Mouse (Mus musculus) limb, embryonic 13.5 days (tissue): Measurements from ENCODE around the gene Tle3. TPM values are rescaled to one million over a fixed set of nuclear protein-coding genes. Genes with fewer than 3 reads are reported as not detected.

ENCODE experiments used
- ATAC-seq: fragments of 200-750 bp; cut with Nextera tagmentation; 2 replicates; pipeline ENCODE4 v1.8.0; 2017; ENCODE audit warnings: low read depth, moderate number of reproducible peaks, moderate TSS enrichment; ENCODE audit not compliant: low FRiP score
- H3K27ac ChIP-seq: fragments of 300-500 bp; sonication (generic); 2 replicates; pipeline ENCODE4 v1.5.1; 2015; ENCODE audit warnings: inconsistent platforms, mild to moderate bottlenecking, moderate library complexity
- H3K27me3 ChIP-seq: fragments of 300-500 bp; sonication (generic); 2 replicates; pipeline ENCODE4 v1.6.1; 2015; ENCODE audit warnings: mild to moderate bottlenecking, inconsistent platforms
- H3K36me3 ChIP-seq: fragments of 300-500 bp; sonication (generic); 2 replicates; pipeline ENCODE4 v1.6.1; 2015; ENCODE audit warnings: inconsistent platforms, mild to moderate bottlenecking, moderate library complexity
- H3K4me1 ChIP-seq: fragments of 300-500 bp; sonication (generic); 2 replicates; pipeline ENCODE4 v1.6.1; 2015; ENCODE audit warnings: inconsistent platforms
- H3K4me2 ChIP-seq: fragments of 300-500 bp; sonication (generic); replicated peaks from 2 replicates; pipeline ENCODE4 v1.6.1; 2015; ENCODE audit warnings: inconsistent platforms, mild to moderate bottlenecking, moderate library complexity
- H3K4me3 ChIP-seq: fragments of 300-500 bp; sonication (generic); 2 replicates; pipeline ENCODE4 v1.5.1; 2015; ENCODE audit warnings: moderate library complexity, mild to moderate bottlenecking, inconsistent platforms
- H3K9ac ChIP-seq: fragments of 300-500 bp; sonication (generic); 2 replicates; pipeline ENCODE4 v1.6.1; 2015; ENCODE audit warnings: mild to moderate bottlenecking, inconsistent platforms
- H3K9me3 ChIP-seq: fragments of 300-500 bp; sonication (generic); 2 replicates; pipeline ENCODE4 v1.6.1; 2016; ENCODE audit warnings: inconsistent platforms
- WGBS: fragments of 180-500 bp; shearing (Covaris S2); methylation state at CpG from one replicate; pipeline ENCODE4 v1.1.7; 2015; 5-methylcytosine and 5-hydroxymethylcytosine counted together
- polyA plus RNA-seq: library from polyadenylated mRNA; unstranded; fragments of >200 nt; fragmentation: Nextera tagmentation; extraction: Ambion mirVana; gene quantifications from 2 replicates; pipeline ENCODE4 v1.2.1, GENCODE M21; 2015

Tle3 gene
- polyA plus RNA-seq, 1 experiment from 2014 or later, result 50.6 TPM

- Histone ChIP-seq H3K9ac (no peak overlapping the region), H3K4me2 (no peak overlapping the region), H3K9me3 (no peaks in the 10 kb centered on the region), H3K27ac (no peak overlapping the region), H3K4me1 (peaks cover 50% of the 10 kb centered on the region), H3K4me3 (no peak overlapping the region), H3K27me3 (peaks cover 28% of the 10 kb centered on the region; the same call in 1 of the 2 replicates), H3K36me3 (no peaks in the 10 kb centered on the region)
- 90% methylated on average over 2 of the region's 2 CpGs for WGBS
- ATAC-seq, result no peak
Observed at GRCm38 (mm10) chr9:61445151-61445550, 73.0 kb downstream of the Tle3 start.

GRCm38 (mm10) chr9:61445711-61446222 lies 73.6 kb downstream of the Tle3 start:
- H3K4me2 ChIP-seq, result no peak overlapping the region
- no peaks in the 10 kb centered on the region for H3K36me3 ChIP-seq
- H3K9me3 ChIP-seq, result no peaks in the 10 kb centered on the region
- peaks cover 48% of the 10 kb centered on the region for H3K4me1 ChIP-seq
- no peak overlapping the region for H3K9ac ChIP-seq
- 8% methylated on average over 5 of the region's 5 CpGs for WGBS
- no peak overlapping the region for H3K27ac ChIP-seq
- H3K4me3 ChIP-seq, result no peak overlapping the region
- no peak for ATAC-seq
- H3K27me3 ChIP-seq, result peaks cover 28% of the 10 kb centered on the region; the same call in 1 of the 2 replicates

- H3K9me3 ChIP-seq, result no peaks in the 10 kb centered on the region
- H3K27me3 ChIP-seq, result peaks cover 33% of the 10 kb centered on the region; the same call in 1 of the 2 replicates
- H3K27ac ChIP-seq, result no peak overlapping the region
- no peak overlapping the region for H3K4me3 ChIP-seq
- H3K36me3 ChIP-seq, result no peaks in the 10 kb centered on the region
- peaks cover 36% of the 10 kb centered on the region for H3K4me1 ChIP-seq
- H3K4me2 ChIP-seq, result no peak overlapping the region
- 66% methylated on average over 2 of the region's 2 CpGs for WGBS
- no peak overlapping the region for H3K9ac ChIP-seq
- no peak for ATAC-seq
Observed at GRCm38 (mm10) chr9:61446965-61447364, 74.8 kb downstream of the Tle3 start.

GRCm38 (mm10) chr9:61449363-61449904 lies 77.3 kb downstream of the Tle3 start:
- no peaks in the 10 kb centered on the region for H3K9me3 ChIP-seq
- no peak for ATAC-seq
- H3K27me3 ChIP-seq, result peaks cover 33% of the 10 kb centered on the region

GRCm38 (mm10) chr9:61452081-61452480 lies 79.9 kb downstream of the Tle3 start:
- H3K4me3 ChIP-seq, result no peak overlapping the region
- H3K27me3 ChIP-seq, result peaks cover 35% of the 10 kb centered on the region
- peaks cover 19% of the 10 kb centered on the region for H3K4me1 ChIP-seq
- H3K36me3 ChIP-seq, result no peaks in the 10 kb centered on the region
- no peaks in the 10 kb centered on the region for H3K9me3 ChIP-seq
- ATAC-seq, result no peak
- H3K4me2 ChIP-seq, result no peak overlapping the region
- H3K9ac ChIP-seq, result no peak overlapping the region
- no peak overlapping the region for H3K27ac ChIP-seq
- 73% methylated on average over 1 of the region's 1 CpGs for WGBS

More at GRCm38 (mm10) chr9:61449363-61449904, 77.3 kb downstream of the Tle3 start:
- Histone ChIP-seq H3K4me2 (no peak overlapping the region), H3K4me3 (no peak overlapping the region), H3K36me3 (no peaks in the 10 kb centered on the region), H3K4me1 (peaks cover 20% of the 10 kb centered on the region), H3K27ac (no peak overlapping the region), H3K9ac (no peak overlapping the region)
- WGBS, result 48% methylated on average over 5 of the region's 5 CpGs

- peaks cover 19% of the 10 kb centered on the region for H3K4me1 ChIP-seq
Observed at GRCm38 (mm10) chr9:61455861-61456261, 83.7 kb downstream of the Tle3 start.

GRCm38 (mm10) chr9:61456441-61457161 lies 84.4 kb downstream of the Tle3 start:
- H3K27me3 ChIP-seq, result peaks cover 30% of the 10 kb centered on the region
- no peak for ATAC-seq
- H3K9ac ChIP-seq, result no peak overlapping the region
- peaks cover 19% of the 10 kb centered on the region for H3K4me1 ChIP-seq
- H3K4me2 ChIP-seq, result no peak overlapping the region
- H3K36me3 ChIP-seq, result no peaks in the 10 kb centered on the region
- whole genome bisulfite sequencing, result 59% methylated on average over 5 of the region's 5 CpGs
- H3K9me3 ChIP-seq, result no peaks in the 10 kb centered on the region
- H3K27ac ChIP-seq, result no peak overlapping the region
- H3K4me3 ChIP-seq, result no peak overlapping the region

More at GRCm38 (mm10) chr9:61455861-61456261, 83.7 kb downstream of the Tle3 start:
- ATAC-seq, result no peak
- Histone ChIP-seq H3K4me2 (no peak overlapping the region), H3K36me3 (no peaks in the 10 kb centered on the region), H3K9ac (no peak overlapping the region), H3K27ac (no peak overlapping the region), H3K4me3 (no peak overlapping the region), H3K9me3 (no peaks in the 10 kb centered on the region), H3K27me3 (peaks cover 35% of the 10 kb centered on the region)
- WGBS, result 51% methylated on average over 6 of the region's 6 CpGs

GRCm38 (mm10) chr9:61457162-61457523 lies 85.0 kb downstream of the Tle3 start:
- peaks cover 19% of the 10 kb centered on the region for H3K4me1 ChIP-seq
- H3K9ac ChIP-seq, result no peak overlapping the region
- 16% methylated on average over 10 of the region's 10 CpGs for WGBS
- no peak for ATAC-seq
- H3K9me3 ChIP-seq, result no peaks in the 10 kb centered on the region
- H3K27ac ChIP-seq, result no peak overlapping the region
- H3K4me3 ChIP-seq, result no peak overlapping the region
- H3K4me2 ChIP-seq, result no peak overlapping the region
- peaks cover 30% of the 10 kb centered on the region for H3K27me3 ChIP-seq
- H3K36me3 ChIP-seq, result no peaks in the 10 kb centered on the region

- Histone ChIP-seq H3K27ac (no peak overlapping the region), H3K9me3 (peaks cover 11% of the 10 kb centered on the region; the same call in 1 of the 2 replicates), H3K9ac (no peak overlapping the region), H3K4me3 (no peak overlapping the region), H3K4me1 (peaks cover 9% of the 10 kb centered on the region), H3K4me2 (no peak overlapping the region), H3K36me3 (no peaks in the 10 kb centered on the region), H3K27me3 (peaks cover 26% of the 10 kb centered on the region; the same call in 1 of the 2 replicates)
- no peak for ATAC-seq
- WGBS, result 50% methylated on average over 4 of the region's 4 CpGs
Observed at GRCm38 (mm10) chr9:61461859-61462258, 89.7 kb downstream of the Tle3 start.

- H3K4me2 ChIP-seq, result no peak overlapping the region
- H3K27ac ChIP-seq, result no peak overlapping the region
- H3K9ac ChIP-seq, result no peak overlapping the region
- 88% methylated on average over 3 of the region's 3 CpGs for WGBS
- no peaks in the 10 kb centered on the region for H3K36me3 ChIP-seq
- H3K4me1 ChIP-seq, result peaks cover 7% of the 10 kb centered on the region
- ATAC-seq, result no peak
- H3K27me3 ChIP-seq, result peaks cover 7% of the 10 kb centered on the region; the same call in 1 of the 2 replicates
- H3K4me3 ChIP-seq, result no peak overlapping the region
- peaks cover 11% of the 10 kb centered on the region; the same call in 1 of the 2 replicates for H3K9me3 ChIP-seq
Observed at GRCm38 (mm10) chr9:61467436-61467835, 95.3 kb downstream of the Tle3 start.
